Mouse (Mus musculus) thymus, postnatal 36 days (tissue): ENCODE measurements around the gene Gpx4.
A peak's percentile ranks its signal among the peaks of the same experiment; 100 is the strongest.
"Not testable (repeated sequence)": the region's sequence is repeated elsewhere in the genome, so short reads cannot be mapped to it uniquely, and the experiment has no call there.

Experiments used
- DNase-seq, 2 experiments: peaks; one replicate each; pipeline ENCODE4 v3.0.0; 2022; ENCODE audit warnings: mixed read lengths in 2 of 2

Gpx4 gene

DNA sequence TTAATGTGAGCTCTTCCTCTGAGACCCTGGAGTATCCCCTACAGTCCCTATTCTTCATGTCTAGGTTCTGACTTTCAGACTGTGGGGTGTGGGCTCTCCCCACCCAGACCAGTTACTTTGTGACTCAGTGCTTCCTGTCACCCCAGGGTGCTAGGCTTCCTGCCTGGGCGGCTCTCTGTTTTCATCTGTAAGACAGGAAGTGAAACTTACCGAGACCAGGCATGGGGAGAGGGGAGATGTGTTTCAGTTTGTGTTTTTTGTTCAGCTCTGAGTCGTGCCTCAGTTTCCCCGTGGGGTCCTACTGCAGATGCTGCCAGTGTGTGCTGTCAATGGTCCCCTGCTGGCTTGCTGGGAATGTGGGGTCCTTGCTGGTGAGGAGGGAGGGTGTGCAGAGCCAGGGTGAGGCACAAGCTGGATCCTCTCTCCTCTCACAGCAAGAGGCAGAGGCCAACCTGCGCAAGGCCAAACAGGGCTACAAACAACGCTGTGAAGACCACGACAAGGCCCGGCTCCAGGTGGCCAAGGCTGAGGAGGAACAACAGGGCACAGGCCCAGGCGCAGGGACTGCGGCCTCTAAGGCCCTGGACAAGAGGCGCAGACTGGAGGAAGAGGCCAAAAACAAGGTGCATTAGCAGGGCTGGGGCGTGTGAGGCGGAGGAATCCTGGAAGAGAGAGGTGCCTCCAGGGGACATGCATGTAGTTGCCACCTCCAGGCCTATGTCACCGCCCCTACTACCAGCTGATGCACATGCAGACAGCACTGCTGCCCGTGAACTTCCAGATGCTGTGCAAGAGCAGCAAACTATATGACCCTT, 22.5 kb upstream of the Gpx4 start:
- DNase-seq, result peak; percentile 77 to 86

DNA sequence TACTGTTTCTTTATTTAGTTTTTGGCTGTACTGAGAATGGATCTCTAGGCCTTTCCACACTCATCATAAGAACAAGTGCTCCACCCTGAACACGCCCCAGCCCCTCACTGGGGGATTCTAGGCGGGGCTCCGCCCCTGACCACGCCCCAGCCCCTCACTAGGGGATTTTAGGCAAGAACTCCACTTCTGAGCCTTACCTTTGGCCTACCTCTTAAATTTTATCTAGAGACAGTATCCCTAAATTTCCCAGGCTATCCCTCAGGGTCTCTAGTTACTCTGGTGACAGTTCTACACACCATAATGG, 22.0 kb upstream of the Gpx4 start:
- DNase-seq, result peak in 1 of 2 experiments; percentile 66

DNA sequence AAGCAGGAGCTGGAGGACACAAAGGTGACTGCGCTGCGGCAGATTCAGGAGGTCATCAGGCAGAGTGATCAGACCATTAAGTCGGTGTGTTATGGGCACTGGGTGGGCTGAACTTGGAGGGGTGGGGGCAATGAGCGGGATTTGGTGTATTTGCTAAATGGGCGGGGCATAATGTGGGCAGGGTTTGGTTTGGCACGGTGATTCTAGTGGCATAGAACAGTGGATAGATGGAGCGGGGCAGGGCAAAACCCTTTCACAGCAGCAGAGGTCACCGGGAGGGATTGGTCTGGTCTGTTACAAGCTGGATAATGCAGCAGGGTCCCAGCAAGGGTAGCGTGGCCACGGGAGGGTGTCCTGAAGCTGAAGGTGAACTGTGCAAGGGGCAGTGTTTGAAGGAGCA, 21.5 kb upstream of the Gpx4 start:
- DNase-seq, result peak in 1 of 2 experiments; percentile 34

GRCm38 (mm10) chr10:80025889-80026288, 21.1 kb upstream of the Gpx4 start:
- DNase-seq, result peak in 1 of 2 experiments; percentile 69

- peak in 1 of 2 experiments; percentile 53 for DNase-seq
Measured at GRCm38 (mm10) chr10:80027681-80028520, 19.1 kb upstream of the Gpx4 start.

GRCm38 (mm10) chr10:80028521-80028846, 18.5 kb upstream of the Gpx4 start:
- DNase-seq, result no peak

DNA sequence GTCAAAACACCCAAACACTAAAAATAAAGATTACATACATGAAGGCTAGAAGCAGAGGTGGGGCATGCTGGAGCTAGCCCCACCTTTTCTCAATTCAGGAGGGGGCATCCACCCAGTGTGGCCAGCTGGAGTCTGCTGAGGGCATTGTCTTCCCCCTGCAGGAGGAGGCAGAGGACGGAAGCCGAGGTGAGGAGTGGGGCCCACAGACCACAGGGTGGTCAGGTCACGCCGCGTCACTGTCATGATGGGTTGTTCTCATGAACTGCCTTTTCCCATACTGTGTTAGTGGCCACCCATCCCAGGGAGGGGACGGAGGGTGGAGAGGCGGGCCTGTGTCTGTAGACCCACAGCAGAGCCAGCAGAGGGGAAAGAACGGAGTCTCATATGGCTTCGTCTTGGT, 16.8 kb upstream of the Gpx4 start:
- peak in 1 of 2 experiments; percentile 31 for DNase-seq

- DNase-seq, result peak in 1 of 2 experiments; percentile 26
Measured at GRCm38 (mm10) chr10:80030736-80031135, 16.2 kb upstream of the Gpx4 start.

- peak in 1 of 2 experiments; percentile 34 for DNase-seq
Measured at GRCm38 (mm10) chr10:80032799-80033480, 14.0 kb upstream of the Gpx4 start.

GRCm38 (mm10) chr10:80033511-80034391, 13.2 kb upstream of the Gpx4 start:
- peak in 1 of 2 experiments; percentile 50 for DNase-seq

GRCm38 (mm10) chr10:80035148-80035547, 11.8 kb upstream of the Gpx4 start:
- no peak for DNase-seq

DNA sequence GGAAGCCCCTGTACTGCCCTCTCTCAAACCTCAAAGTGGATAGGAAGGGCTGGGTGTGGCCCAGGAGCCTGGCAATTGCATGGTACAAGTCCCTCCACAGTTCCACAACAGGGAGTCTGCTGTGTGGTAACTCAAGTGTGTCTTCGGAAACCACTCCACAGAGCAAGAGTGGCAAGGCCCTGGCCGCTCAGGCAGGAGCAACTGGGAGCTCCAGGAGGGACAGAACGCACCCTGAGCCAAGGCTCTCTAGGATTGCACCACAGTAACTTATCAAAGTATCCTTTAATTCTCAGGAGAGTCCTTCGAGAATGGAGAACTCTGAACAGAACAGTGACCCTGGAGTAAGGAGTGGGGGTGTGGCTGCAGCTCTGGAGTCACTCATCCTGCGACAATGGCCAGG, 11.3 kb upstream of the Gpx4 start:
- DNase-seq, result no peak

GRCm38 (mm10) chr10:80036832-80037231, 10.1 kb upstream of the Gpx4 start:
- DNase-seq, result peak in 1 of 2 experiments; percentile 14

- DNase-seq, result peak; percentile 96 to 97
Measured at GRCm38 (mm10) chr10:80039559-80039979, 7.4 kb upstream of the Gpx4 start, which contains the start of gene Polr2e. TSS of gene Polr2e (minus strand) at chr10:80039795.

- not testable (repeated sequence) for DNase-seq
Measured at GRCm38 (mm10) chr10:80041409-80042060, 5.4 kb upstream of the Gpx4 start.

- DNase-seq, result no peak
Measured at GRCm38 (mm10) chr10:80044087-80044486, 2.9 kb upstream of the Gpx4 start.

DNA sequence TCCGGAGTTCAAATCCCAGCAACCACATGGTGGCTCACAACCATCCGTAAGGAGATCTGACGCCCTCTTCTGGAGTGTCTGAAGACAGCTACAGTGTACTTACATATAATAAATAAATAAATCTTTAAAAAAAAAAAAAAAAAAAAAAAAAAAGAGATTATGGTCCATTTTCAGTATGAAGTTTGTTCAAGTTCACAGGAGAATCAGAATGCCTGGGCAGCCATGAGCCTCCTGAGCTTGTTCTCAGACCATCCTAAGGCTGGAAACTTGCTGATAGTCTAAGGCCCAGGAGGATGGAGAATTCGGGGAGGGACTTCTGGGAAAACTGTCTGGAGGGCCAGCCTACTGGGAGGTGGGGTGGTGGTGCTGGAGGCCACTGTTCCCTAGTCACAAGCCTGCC, 1.6 kb upstream of the Gpx4 start:
- not testable (repeated sequence) for DNase-seq

- DNase-seq, result no peak
Measured at GRCm38 (mm10) chr10:80045766-80046165, 1.2 kb upstream of the Gpx4 start.

DNA sequence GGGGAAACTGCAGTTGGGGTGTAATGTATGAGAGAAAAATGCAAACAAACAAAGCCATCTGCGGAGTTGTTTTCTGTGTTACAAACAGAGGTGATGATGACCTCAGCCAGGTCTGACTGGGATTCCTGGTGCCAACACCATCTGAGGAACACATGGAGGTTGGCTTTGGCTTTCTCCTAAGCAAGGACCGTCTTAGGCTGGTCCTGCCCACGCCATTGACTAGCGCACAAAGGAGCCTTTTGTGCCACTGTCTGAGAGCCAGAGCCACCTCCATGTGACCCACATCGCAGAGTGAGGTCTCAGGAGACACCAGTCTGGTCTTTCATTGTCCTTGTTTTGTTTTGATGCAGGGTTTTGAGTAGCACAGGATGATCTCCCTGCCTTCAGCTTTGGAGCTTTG, 1.4 kb downstream of the Gpx4 start:
- DNase-seq, result no peak

DNA sequence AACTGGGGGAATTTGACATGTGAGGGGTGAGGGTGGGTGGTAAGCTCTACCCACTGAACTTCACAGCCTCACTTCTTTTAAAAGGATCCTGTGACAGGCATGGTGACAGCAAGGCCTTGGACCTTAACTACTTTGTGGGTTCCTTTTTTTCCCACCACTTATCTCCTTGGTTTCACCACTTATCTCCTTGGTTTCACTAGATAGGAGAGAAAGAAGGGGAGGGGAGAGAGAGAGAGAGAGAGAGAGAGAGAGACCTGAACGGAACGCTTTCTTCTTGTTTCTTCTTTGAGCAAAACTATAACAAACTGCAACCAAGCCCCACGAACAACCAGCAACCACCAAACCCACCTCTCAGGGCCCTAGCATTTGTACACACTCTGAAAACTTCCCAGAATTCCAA, 1.9 kb downstream of the Gpx4 start:
- DNase-seq, result no peak

DNA sequence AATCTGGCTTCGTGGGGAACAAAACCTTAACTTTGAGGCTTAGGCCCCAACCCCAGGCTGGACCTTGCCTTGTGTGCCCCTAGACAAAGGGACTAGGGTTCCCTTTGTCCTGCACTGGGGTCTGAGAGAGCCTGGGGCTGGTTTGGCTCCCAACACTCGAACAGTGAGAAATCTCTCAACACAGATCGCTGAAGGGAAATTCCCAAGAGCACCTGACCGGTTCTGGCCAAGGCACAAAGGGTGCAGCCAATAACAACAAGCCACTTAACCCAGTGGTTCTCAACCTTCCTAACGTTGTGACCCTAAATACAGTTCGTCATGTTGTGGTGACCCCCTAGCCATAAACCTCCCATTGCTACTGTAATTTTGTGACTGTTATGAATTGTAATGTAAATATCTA, 3.3 kb downstream of the Gpx4 start:
- DNase-seq, result no peak
